Mouse (Mus musculus) left cerebral cortex, postnatal 10 days (tissue): ENCODE results near the gene Hipk1. TPM values are rescaled to one million over a fixed set of nuclear protein-coding genes. Genes with fewer than 3 reads are reported as not detected.

ENCODE experiments used
- total RNA-seq, 2 experiments: library from RNA; stranded (reverse); gene quantifications; 2 replicates each; pipeline ENCODE4 v1.2.3; 2021

The Hipk1 gene
- total RNA-seq, 2 experiments from 2014 or later: 70.3 to 75.2 TPM

Other genes with a start within 250 kb of the Hipk1 start
- 10 to 100 TPM; 19.0 to 20.3 TPM for gene Syt6, start 216.3 kb downstream of the Hipk1 start, total RNA-seq
- gene Atg4a-ps, start 145.5 kb downstream of the Hipk1 start, total RNA-seq: 1 to 10 TPM in 1 of 2 experiments, not detected in 1; 2.3 TPM
- gene Olfml3, start 53.6 kb downstream of the Hipk1 start, total RNA-seq: 10 to 100 TPM; 11.2 to 11.7 TPM
- not detected for gene Gm10964, start 52.2 kb downstream of the Hipk1 start, total RNA-seq
- 1 to 10 TPM; 7.9 to 8.9 TPM for gene Dclre1b, start 17.9 kb upstream of the Hipk1 start, total RNA-seq
- 10 to 100 TPM; 13.6 to 15.7 TPM for gene Ap4b1, start 18.0 kb upstream of the Hipk1 start, total RNA-seq
- not detected for gene Gm43064, start 18.0 kb upstream of the Hipk1 start, total RNA-seq
- gene Bcl2l15, start 41.0 kb upstream of the Hipk1 start, total RNA-seq: not detected
- gene Ptpn22, start 68.2 kb upstream of the Hipk1 start, total RNA-seq: 1 to 10 TPM in 1 of 2 experiments, under 1 TPM in 1; 0.61 to 1.4 TPM
- 10 to 100 TPM; 19.0 to 19.5 TPM for gene Rsbn1, start 122.6 kb upstream of the Hipk1 start, total RNA-seq
- gene Phtf1, start 176.5 kb upstream of the Hipk1 start, total RNA-seq: 10 to 100 TPM; 41.5 to 41.6 TPM